ENCODE assay signal across 12 mouse cellular contexts in the genomic region with DNA sequence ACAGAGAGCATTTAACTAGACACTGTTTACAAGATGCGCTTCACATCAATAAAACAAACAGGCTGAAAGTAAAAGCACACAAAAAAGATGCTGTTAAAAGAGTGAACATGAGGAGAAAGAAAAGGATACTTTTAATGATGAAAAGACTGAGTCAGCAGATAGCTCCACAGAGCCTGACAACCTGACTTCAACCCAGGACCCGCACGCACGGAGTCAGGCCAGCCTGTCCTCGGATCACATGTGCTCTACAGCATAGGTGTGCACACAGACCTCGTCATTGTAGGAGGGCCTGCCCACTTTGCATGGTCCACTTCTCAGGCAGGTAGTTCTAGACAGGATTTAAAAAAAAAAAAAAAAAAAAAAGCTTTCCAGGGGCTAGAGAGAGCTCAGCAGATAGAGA. TPM values are rescaled to one million over a fixed set of nuclear protein-coding genes. Genes with fewer than 3 reads are reported as not detected.
DNase-seq lines count a peak whose midpoint lies in the region; ATAC-seq and TF ChIP-seq lines count a peak whose summit lies in the region.
"Had no signal": no experiment of that assay in that cellular context is flagged by ENCODE, and none has a peak within 500 bp of the region (broad histone marks: within the 10 kb centered on the region; RNA-seq: fewer than 3 reads in every experiment).

No protein-coding gene starts in this region.

- no peaks in the 10 kb centered on the region for H3K9me3 ChIP-seq in embryonic facial prominence, embryonic 11.5 days (replicated peaks; ENCODE audit: control insufficient read depth, low read length)
- H3K9me3 ChIP-seq in embryonic facial prominence, embryonic 10.5 days: no peaks in the 10 kb centered on the region
- H3K9me3 ChIP-seq in heart, postnatal 0 days (replicated peaks; ENCODE audit: control insufficient read depth, low read length): no peaks in the 10 kb centered on the region
- H3K9me3 ChIP-seq: forebrain, embryonic 15.5 days; midbrain, embryonic 10.5 days had no signal

- TF ChIP-seq CTCF in heart, postnatal 0 days (IDR thresholded peaks at IDR 0.05; ENCODE audit: low read depth): no peak
- no peak for TF ChIP-seq CTCF in testis, adult 2 months (IDR thresholded peaks at IDR 0.05; ENCODE audit: control insufficient read depth, insufficient read depth, insufficient replicate concordance, low read depth, low read length)

- no peak overlapping the region for H3K4me3 ChIP-seq in embryonic facial prominence, embryonic 11.5 days (ENCODE audit: low read depth, low read length)
- no peak overlapping the region for H3K4me3 ChIP-seq in embryonic facial prominence, embryonic 10.5 days
- no peak overlapping the region for H3K4me3 ChIP-seq in heart, postnatal 0 days (ENCODE audit: low read depth, low read length)
- no peak overlapping the region for H3K4me3 ChIP-seq in testis, adult 2 months (ENCODE audit: control insufficient read depth, low read depth, low read length)
- H3K4me3 ChIP-seq: forebrain, embryonic 15.5 days; midbrain, embryonic 10.5 days had no signal

- no peak for DNase-seq in embryonic facial prominence, embryonic 11.5 days (ENCODE audit: low spot score)
- no peak for DNase-seq in embryonic facial prominence, embryonic 10.5 days (ENCODE audit: low spot score)
- DNase-seq in heart, postnatal 0 days (ENCODE audit: low spot score): no peak
- DNase-seq in heart, postnatal 4 days: no peak
- DNase-seq in testis, postnatal 14 days (ENCODE audit: low spot score): no peak
- no peak for DNase-seq in urinary bladder, postnatal 4 days (ENCODE audit: low spot score in 2 of 2)
- no peak for DNase-seq in right cerebral cortex, postnatal 4 days
- DNase-seq: cerebellum, postnatal 36 days; right cerebral cortex, postnatal 25 days had no signal

- H3K4me2 ChIP-seq in embryonic facial prominence, embryonic 11.5 days (ENCODE audit: low read depth, low read length): no peak overlapping the region
- H3K4me2 ChIP-seq in heart, postnatal 0 days (ENCODE audit: low read depth, low read length): no peak overlapping the region; the same call in 1 of the 2 replicates
- H3K4me2 ChIP-seq: forebrain, embryonic 15.5 days had no signal

- no peak overlapping the region for H3K9ac ChIP-seq in embryonic facial prominence, embryonic 11.5 days (replicated peaks; ENCODE audit: low read length)
- no peak overlapping the region; the same call in 1 of the 2 replicates for H3K9ac ChIP-seq in heart, postnatal 0 days (replicated peaks; ENCODE audit: low read depth, low read length)
- H3K9ac ChIP-seq: forebrain, embryonic 15.5 days had no signal

- no peak for TF ChIP-seq EP300 in heart, postnatal 0 days (IDR thresholded peaks at IDR 0.05; ENCODE audit: low read depth)

- H3K27me3 ChIP-seq in embryonic facial prominence, embryonic 11.5 days (ENCODE audit: control insufficient read depth, insufficient read depth, low read length): no peaks in the 10 kb centered on the region
- H3K27me3 ChIP-seq in embryonic facial prominence, embryonic 10.5 days (replicated peaks; ENCODE audit: low read depth, poor library complexity, severe bottlenecking): no peaks in the 10 kb centered on the region
- no peaks in the 10 kb centered on the region for H3K27me3 ChIP-seq in heart, postnatal 0 days (ENCODE audit: control insufficient read depth, insufficient read depth, low read length)
- H3K27me3 ChIP-seq in testis, adult 2 months (ENCODE audit: control insufficient read depth, insufficient read depth, low read length): no peaks in the 10 kb centered on the region
- H3K27me3 ChIP-seq: forebrain, embryonic 15.5 days had no signal

- TF ChIP-seq POLR2A in testis, adult 2 months (IDR thresholded peaks at IDR 0.05; ENCODE audit: control insufficient read depth, low read depth, low read length): peak; percentile 20; the same call in 1 of the 2 replicates

- 80% methylated on average over 6 of the region's 6 CpGs for WGBS in embryonic facial prominence, embryonic 11.5 days
- 78% methylated on average over 6 of the region's 6 CpGs for WGBS in embryonic facial prominence, embryonic 10.5 days
- WGBS in heart, postnatal 0 days: 60% methylated on average over 6 of the region's 6 CpGs

- 0 out of 2 replicates have a peak, but pooled peaks have one; percentile 62 for ATAC-seq in embryonic facial prominence, embryonic 11.5 days (replicated peaks; ENCODE audit: insufficient number of reproducible peaks, low FRiP score, low TSS enrichment, low read depth)
- no peak for ATAC-seq in heart, postnatal 0 days (ENCODE audit: insufficient read depth, low read depth)

- H3K27ac ChIP-seq in embryonic facial prominence, embryonic 11.5 days (replicated peaks; ENCODE audit: low read depth, low read length): no peak overlapping the region
- no peak overlapping the region for H3K27ac ChIP-seq in embryonic facial prominence, embryonic 10.5 days (replicated peaks)
- H3K27ac ChIP-seq in heart, postnatal 0 days (ENCODE audit: low read depth): peak overlapping the region; percentile 79; the same call in 1 of the 2 replicates
- H3K27ac ChIP-seq in testis, adult 2 months (ENCODE audit: control insufficient read depth, insufficient read depth, low read depth, low read length): no peak overlapping the region
- H3K27ac ChIP-seq: midbrain, embryonic 10.5 days had no signal

- H3K36me3 ChIP-seq in embryonic facial prominence, embryonic 11.5 days (replicated peaks; ENCODE audit: control insufficient read depth, insufficient read depth, low read depth, low read length): no peaks in the 10 kb centered on the region
- H3K36me3 ChIP-seq in embryonic facial prominence, embryonic 10.5 days (replicated peaks): no peaks in the 10 kb centered on the region
- H3K36me3 ChIP-seq in heart, postnatal 0 days (replicated peaks; ENCODE audit: control insufficient read depth, insufficient read depth, low read length): no peaks in the 10 kb centered on the region
- no peaks in the 10 kb centered on the region; the same call in 1 of the 2 replicates for H3K36me3 ChIP-seq in testis, adult 2 months (ENCODE audit: control insufficient read depth, insufficient read depth, low read length)
- H3K36me3 ChIP-seq: forebrain, embryonic 15.5 days had no signal

- no peaks in the 10 kb centered on the region for H3K4me1 ChIP-seq in embryonic facial prominence, embryonic 11.5 days (ENCODE audit: control insufficient read depth, insufficient read depth, low read length)
- H3K4me1 ChIP-seq in embryonic facial prominence, embryonic 10.5 days: peaks cover 21% of the 10 kb centered on the region
- H3K4me1 ChIP-seq in heart, postnatal 0 days (ENCODE audit: control insufficient read depth, insufficient read depth): peaks cover 13% of the 10 kb centered on the region
- peaks cover 14% of the 10 kb centered on the region for H3K4me1 ChIP-seq in testis, adult 2 months (ENCODE audit: control insufficient read depth, insufficient read depth, low read length)

RNA-seq across cellular contexts. Expression of a gene that starts 6.5 kb away (rescaled TPM):
- polyA plus RNA-seq in embryonic facial prominence, embryonic 11.5 days (2014; fragmentation: Nextera tagmentation; extraction: Ambion mirVana): 47.3 and 48.9 TPM in 2 replicates
- 42.0 and 49.2 TPM in 2 replicates for polyA plus RNA-seq in embryonic facial prominence, embryonic 10.5 days (2016; fragmentation: Nextera tagmentation; extraction: Ambion mirVana)
- 84.0 and 104 TPM in 2 replicates for total RNA-seq in heart, postnatal 0 days (2014; rRNA removed; ENCODE audit: low replicate concordance)
- 40.7 and 46.5 TPM in 2 replicates for polyA plus RNA-seq in heart, postnatal 0 days (2015; fragmentation: Nextera tagmentation; extraction: Ambion mirVana)
- total RNA-seq in heart, postnatal 4 days (2021): 10 to 100 TPM; 89.9 to 99.9 TPM
- 83.2 and 87.8 TPM in 2 replicates for polyA plus RNA-seq in testis, adult 2 months (2012; rRNA removed)
